Mouse (Mus musculus) cerebellum, postnatal 4 days (tissue): ENCODE results near the gene Cd80.

Experiments used
- DNase-seq, 2 experiments: peaks; one replicate each; pipeline ENCODE4 v3.0.0; 2022; ENCODE audit warnings: low spot score in 2 of 2, mixed read lengths in 1 of 2

Cd80 gene

DNA sequence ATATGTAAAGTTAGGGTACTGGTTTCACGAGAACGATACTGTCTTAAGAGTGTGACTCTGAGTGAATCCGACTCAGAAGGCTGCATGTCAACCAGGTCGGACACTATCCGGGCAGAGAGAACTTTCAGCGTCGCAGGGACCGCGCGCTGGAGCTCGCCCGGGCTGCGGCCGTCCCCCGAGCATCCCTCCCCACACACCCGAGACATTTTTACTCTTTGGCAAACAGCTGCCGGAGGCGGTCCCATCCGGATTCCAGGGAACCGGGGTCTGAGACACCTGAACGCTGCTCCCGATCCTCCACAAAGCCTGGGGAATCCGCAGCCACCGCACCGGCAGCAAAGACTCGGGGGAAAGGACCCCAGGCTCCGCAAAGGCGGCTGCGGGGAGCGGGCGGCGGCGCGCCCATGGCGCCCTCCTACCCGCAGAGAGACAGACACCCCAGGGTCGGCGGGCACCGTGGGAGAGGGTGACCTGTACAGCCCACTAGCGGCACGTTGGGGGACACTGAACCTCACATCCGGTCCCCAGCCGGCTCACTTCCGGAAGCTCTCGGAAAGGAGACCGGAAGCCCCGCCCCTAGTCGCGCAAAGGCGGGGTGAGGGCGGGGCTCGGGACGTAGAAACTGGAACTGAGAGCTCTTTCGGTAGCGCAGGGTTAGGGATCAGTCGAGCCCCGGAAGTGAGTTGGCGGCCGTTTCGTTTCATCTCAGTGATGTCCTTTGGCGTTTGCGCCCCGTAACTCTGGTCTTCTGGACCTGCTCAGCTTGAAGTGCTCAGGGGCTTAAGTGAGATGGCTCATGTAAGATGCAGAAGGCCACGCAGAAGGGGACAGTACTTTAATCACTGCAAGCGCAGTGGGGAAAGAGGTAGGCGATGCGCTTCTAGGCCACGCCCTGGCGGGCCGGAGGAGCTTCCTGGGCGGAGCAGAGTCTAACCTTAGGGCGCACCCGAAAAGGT, 67.0 kb downstream of the Cd80 start, which contains the start of gene Timmdc1:
Gene Timmdc1, minus strand, starts transcription at position 535 of the 956 bp plus-strand sequence.
- DNase-seq: peak; percentile 83 to 94

- DNase-seq: no peak
Measured at GRCm38 (mm10) chr16:38526264-38526663, 70.9 kb downstream of the Cd80 start.

DNA sequence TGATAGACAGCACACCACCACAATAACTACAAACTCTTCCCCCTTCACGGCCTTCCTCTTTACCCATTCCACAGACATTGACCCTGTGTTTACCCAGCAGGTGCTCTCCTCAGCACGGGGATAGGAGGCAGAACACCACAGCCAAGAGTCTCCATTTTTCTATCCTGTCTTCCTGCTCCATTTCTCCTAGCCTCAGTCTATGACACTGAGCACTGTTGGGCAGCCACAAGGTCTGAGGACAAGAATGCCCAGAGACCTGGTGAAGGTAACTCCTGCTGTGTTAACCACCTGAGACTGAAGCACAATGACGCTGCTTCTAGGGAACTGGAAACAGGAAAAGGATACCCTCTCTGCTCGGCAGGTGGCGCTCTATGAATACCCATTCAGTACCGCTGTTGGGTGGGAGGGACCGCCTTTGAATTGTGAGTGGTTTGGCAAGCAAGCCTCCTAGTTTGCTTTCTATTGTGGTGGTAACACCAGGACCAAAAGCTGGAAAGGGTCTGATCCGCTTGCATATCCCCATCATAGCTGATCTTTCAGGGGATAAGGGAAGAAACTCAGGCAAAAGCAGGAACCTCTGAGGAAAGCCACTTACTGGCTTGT, 81.3 kb downstream of the Cd80 start:
- DNase-seq: peak; percentile 49 to 65

DNA sequence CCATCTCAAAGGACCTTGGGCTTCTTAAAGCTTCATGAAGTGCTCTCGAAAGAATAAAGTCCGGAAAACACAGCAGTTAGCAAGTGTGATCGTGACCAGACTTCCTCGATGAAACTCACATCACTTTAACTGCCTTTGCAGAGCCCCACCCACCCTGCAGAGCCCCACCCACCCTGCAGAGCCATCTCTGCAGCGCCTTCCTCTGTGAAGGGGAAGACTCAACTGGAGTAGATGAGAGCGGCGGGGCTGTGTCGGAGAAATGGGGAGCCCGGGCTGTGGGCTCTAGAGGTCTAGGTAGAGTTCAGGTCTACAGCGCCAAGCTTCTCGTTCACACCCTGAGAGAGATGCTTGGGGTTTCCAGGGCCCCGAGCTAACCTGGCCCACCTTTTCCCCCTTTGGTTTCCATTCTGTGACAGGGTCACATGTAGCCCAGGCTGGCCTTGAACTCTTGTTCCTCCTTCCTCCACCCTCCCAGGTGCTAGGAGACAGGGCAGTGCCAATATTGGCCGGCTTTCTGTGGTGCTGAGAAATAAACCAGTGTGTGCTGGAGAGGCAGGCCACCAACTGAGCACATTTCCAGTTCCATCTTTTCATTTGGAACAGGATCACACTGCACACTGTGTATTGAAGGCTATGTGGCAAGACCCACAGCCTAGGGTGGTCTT, 83.5 kb downstream of the Cd80 start:
- DNase-seq: no peak
